In the genomic region with DNA sequence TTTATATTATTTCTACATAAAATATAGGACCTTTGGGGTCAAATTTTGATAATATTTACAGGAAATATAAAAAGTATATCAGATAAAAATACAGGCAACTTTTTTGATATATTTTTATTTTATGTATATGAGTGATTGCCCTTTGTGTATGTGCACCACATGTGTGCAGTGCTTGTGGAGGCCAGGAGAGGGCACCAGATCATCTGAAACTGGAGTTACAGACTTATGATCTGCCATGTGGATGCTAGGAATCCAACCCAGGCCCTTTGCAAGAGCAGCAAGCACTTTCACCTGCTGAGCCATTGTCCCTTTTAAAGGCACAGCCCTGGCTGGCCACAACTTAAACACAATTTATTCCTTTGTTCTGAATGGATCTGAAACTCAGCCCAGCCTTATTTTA, we compare ENCODE assay signal across 25 mouse cellular contexts. TPM values are rescaled to one million over a fixed set of nuclear protein-coding genes. Genes with fewer than 3 reads are reported as not detected.
DNase-seq lines count a peak whose midpoint lies in the region; TF ChIP-seq lines count a peak whose summit lies in the region.
"Had no signal": no experiment of that assay in that cellular context is flagged by ENCODE, and none has a peak within 500 bp of the region (broad histone marks: within the 10 kb centered on the region; RNA-seq: fewer than 3 reads in every experiment).

No protein-coding gene starts in this region.

- H3K4me1 ChIP-seq in cerebellum, adult 2 months (ENCODE audit: control insufficient read depth, insufficient read depth, low read length), result no peaks in the 10 kb centered on the region
- H3K4me1 ChIP-seq: embryonic facial prominence, embryonic 15.5 days; hindbrain, embryonic 15.5 days had no signal

- TF ChIP-seq POLR2A in cerebellum, adult 2 months (IDR thresholded peaks at IDR 0.05; ENCODE audit: borderline replicate concordance, insufficient read depth, low read length), result no peak

- TF ChIP-seq CTCF in layer of hippocampus, adult 2 months (conservative IDR thresholded peaks at IDR 0.05), result peak; percentile 34
- TF ChIP-seq CTCF in cerebellum, adult 2 months (IDR thresholded peaks at IDR 0.05; ENCODE audit: borderline replicate concordance, insufficient read depth, low read depth, low read length), result no peak

- H3K27me3 ChIP-seq in cerebellum, adult 2 months (ENCODE audit: control insufficient read depth, insufficient read depth, low read length), result no peaks in the 10 kb centered on the region
- H3K27me3 ChIP-seq: embryonic facial prominence, embryonic 12.5 days; embryonic facial prominence, embryonic 15.5 days; hindbrain, embryonic 12.5 days; hindbrain, embryonic 15.5 days had no signal

- no peak overlapping the region for H3K27ac ChIP-seq in layer of hippocampus, adult 2 months
- H3K27ac ChIP-seq in cerebellum, adult 2 months (ENCODE audit: insufficient read depth, low read length), result no peak overlapping the region
- H3K27ac ChIP-seq: embryonic facial prominence, embryonic 12.5 days; embryonic facial prominence, embryonic 15.5 days; gastrocnemius, adult 2 months; hindbrain, embryonic 12.5 days; hindbrain, embryonic 15.5 days had no signal

- no peak for DNase-seq in layer of hippocampus, adult 2 months (ENCODE audit: low spot score in 2 of 2)
- DNase-seq in layer of hippocampus, adult 18-20 months (ENCODE audit: low spot score in 2 of 2), result no peak
- DNase-seq in ES-CJ7 (ENCODE audit: low read depth, low spot score), result peak; percentile 39
- DNase-seq in R1 (ENCODE audit: low read depth, low spot score), result peak; percentile 73
- no peak for DNase-seq in cerebellum, adult 2 months
- DNase-seq in adrenal gland, postnatal 36 days, result no peak
- DNase-seq: adrenal gland, adult 2 months; adrenal gland, postnatal 14 days; cerebellum, adult 11-12 months; cerebellum, adult 9-10 months; cerebellum, postnatal 14 days; forebrain, postnatal 0 days; gastrocnemius, adult 2 months; gastrocnemius, postnatal 14 days; heart, adult 11 months had no signal

- no peak overlapping the region for H3K4me3 ChIP-seq in layer of hippocampus, adult 2 months
- no peak overlapping the region for H3K4me3 ChIP-seq in cerebellum, adult 2 months (replicated peaks; ENCODE audit: insufficient read depth, low read depth, low read length)
- H3K4me3 ChIP-seq: embryonic facial prominence, embryonic 12.5 days; embryonic facial prominence, embryonic 15.5 days; gastrocnemius, adult 2 months; hindbrain, embryonic 12.5 days; hindbrain, embryonic 15.5 days had no signal

RNA-seq across cellular contexts. Expression of a gene that starts 12.9 kb away (rescaled TPM):
- 1 to 10 TPM; 2.4 to 2.7 TPM for total RNA-seq in layer of hippocampus, adult 2 months (2021)
- total RNA-seq in layer of hippocampus, adult 18-20 months (2021), result 1 to 10 TPM; 1.1 to 1.2 TPM
- polyA plus RNA-seq in cerebellum, adult 2 months (2012; rRNA removed), result 2.1 and 2.5 TPM in 2 replicates
- total RNA-seq in adrenal gland, postnatal 36 days (2021), result 1 to 10 TPM; 1.3 to 1.5 TPM
- polyA plus RNA-seq: CD4-positive, CD25-positive, alpha-beta regulatory T cell, adult 4 months; G1E had no signal

RNA-seq across cellular contexts. Expression of a gene that starts 21.1 kb away (rescaled TPM):
- 1 to 10 TPM; 2.1 to 3.3 TPM for total RNA-seq in layer of hippocampus, adult 2 months (2021)
- total RNA-seq in layer of hippocampus, adult 18-20 months (2021), result 1 to 10 TPM; 2.0 to 2.6 TPM
- 38.3 and 54.5 TPM in 2 replicates for polyA plus RNA-seq in cerebellum, adult 2 months (2012; rRNA removed)
- total RNA-seq in adrenal gland, postnatal 36 days (2021), result 10 to 100 TPM; 32.6 to 34.1 TPM
- total RNA-seq: G1E; hematopoietic stem cell, adult 5-6 weeks had no signal
- polyA plus RNA-seq: CD4-positive, CD25-positive, alpha-beta regulatory T cell, adult 4 months; G1E had no signal

RNA-seq across cellular contexts. Expression of a gene that starts 33.9 kb away (rescaled TPM):
- 10 to 100 TPM; 66.8 to 69.8 TPM for total RNA-seq in layer of hippocampus, adult 2 months (2021)
- total RNA-seq in layer of hippocampus, adult 18-20 months (2021), result 10 to 100 TPM; 69.8 to 85.4 TPM
- polyA plus RNA-seq in cerebellum, adult 2 months (2012; rRNA removed), result 138 and 145 TPM in 2 replicates
- total RNA-seq in adrenal gland, postnatal 36 days (2021), result 10 to 100 TPM; 29.2 to 39.2 TPM

RNA-seq across cellular contexts. Expression of a gene that starts 51.6 kb away (rescaled TPM):
- 10 to 100 TPM; 68.5 to 73.7 TPM for total RNA-seq in layer of hippocampus, adult 2 months (2021)
- total RNA-seq in layer of hippocampus, adult 18-20 months (2021), result 10 to 100 TPM; 82.6 to 83.8 TPM
- 76.0 and 78.7 TPM in 2 replicates for polyA plus RNA-seq in cerebellum, adult 2 months (2012; rRNA removed)
- total RNA-seq in adrenal gland, postnatal 36 days (2021), result 100 to 1,000 TPM; 231 to 239 TPM

RNA-seq across cellular contexts. Expression of a gene that starts 56.4 kb away (rescaled TPM):
- 10 to 100 TPM; 54.5 to 57.4 TPM for total RNA-seq in layer of hippocampus, adult 2 months (2021)
- 10 to 100 TPM; 59.4 to 63.4 TPM for total RNA-seq in layer of hippocampus, adult 18-20 months (2021)
- 32.1 and 38.6 TPM in 2 replicates for polyA plus RNA-seq in cerebellum, adult 2 months (2012; rRNA removed)
- total RNA-seq in adrenal gland, postnatal 36 days (2021), result under 1 TPM; 0.10 to 0.13 TPM
- total RNA-seq: adrenal gland, postnatal 14 days; gastrocnemius, adult 2 months; heart, adult 8-10 months; heart, postnatal 25 days had no signal
- polyA plus RNA-seq: G1E; heart, postnatal 0 days had no signal

Comparison
In these comparisons a context has a peak if more than half of its experiments do, and no peak if none do; other contexts are left out.
1. DNase-seq: peak in ES-CJ7 (single experiment) and R1 (single experiment); none in layer of hippocampus, adult 2 months (0 of 2), layer of hippocampus, adult 18-20 months (0 of 2), cerebellum, adult 2 months (0 of 2) and adrenal gland, postnatal 36 days (0 of 2).
2. RNA of a gene that starts 21.1 kb away (total RNA-seq): 32.6 to 34.1 TPM in adrenal gland, postnatal 36 days; 2.1 to 3.3 TPM in layer of hippocampus, adult 2 months and 2.0 to 2.6 TPM in layer of hippocampus, adult 18-20 months; every median in the first group is over 4 times any median in the second.